Mouse (Mus musculus): ENCODE data around the gene Myl12a. TPM values are rescaled to one million over a fixed set of nuclear protein-coding genes. Genes with fewer than 3 reads are reported as not detected.

Myl12a gene
- total RNA-seq, 1 experiment, result 460 TPM

DNA sequence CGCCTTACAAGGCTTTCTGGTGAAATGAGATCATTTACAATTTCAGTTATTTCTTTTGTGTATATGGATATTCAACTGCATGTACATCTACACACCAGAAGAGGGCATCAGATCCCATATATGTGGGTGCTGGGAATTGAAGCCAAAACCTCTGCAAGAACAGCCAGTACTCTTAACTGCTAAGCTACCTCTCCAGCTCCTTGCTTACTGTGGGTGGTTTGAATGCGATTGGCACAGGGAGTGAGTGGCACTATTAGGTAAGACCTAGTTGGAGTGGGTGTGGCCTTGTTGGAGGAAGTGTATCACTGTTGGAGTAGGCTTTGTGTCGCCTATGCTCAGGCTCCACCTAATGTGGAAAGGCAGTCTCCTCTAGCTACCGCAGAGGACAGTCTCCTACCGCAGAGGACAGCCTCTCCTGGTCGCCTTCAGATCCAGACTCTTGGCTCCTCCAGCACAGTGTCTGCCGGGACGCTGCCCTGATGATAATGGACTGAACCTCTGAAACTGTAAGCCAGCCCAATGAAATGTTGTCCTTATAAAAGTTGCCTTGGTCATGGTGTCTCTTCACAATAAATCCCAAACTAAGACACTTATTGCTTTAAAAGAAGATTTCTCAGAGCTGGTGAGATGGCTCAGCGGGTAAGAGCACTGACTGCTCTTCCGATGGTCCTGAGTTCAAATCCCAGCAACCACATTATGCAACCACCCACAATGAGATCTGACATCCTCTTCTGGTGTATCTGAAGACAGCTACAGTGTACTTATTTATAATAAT is 1.7 kb upstream of the Myl12a start:
- in situ Hi-C loops (cut with MboI; ENCODE audit: low sequenced_read_pairs in 2 of 2, unreplicated experiment in 2 of 2), result no loop called here
- no peak overlapping the region for H3K9ac ChIP-seq (ENCODE audit: insufficient read depth, low read depth, low read length, poor library complexity, severe bottlenecking)
- TF ChIP-seq ZC3H11A (IDR thresholded peaks at IDR 0.05; ENCODE audit: borderline replicate concordance, low read depth, low read length), result no peak
- no peak for TF ChIP-seq ZNF384 (IDR thresholded peaks at IDR 0.05; ENCODE audit: low read depth, low read length)
- no peak for TF ChIP-seq HCFC1 (IDR thresholded peaks at IDR 0.05; ENCODE audit: borderline replicate concordance, insufficient read depth, low read length)
- no peak for TF ChIP-seq MAFK (IDR thresholded peaks at IDR 0.05; ENCODE audit: insufficient read depth, low read depth, low read length)
- TF ChIP-seq CHD2 (IDR thresholded peaks at IDR 0.05; ENCODE audit: low read depth, low read length), result no peak
- no peak overlapping the region for H3K4me3 ChIP-seq (ENCODE audit: insufficient read depth in 1 of 2, low read depth in 1 of 2, low read length in 2 of 2, poor library complexity in 1 of 2, severe bottlenecking in 1 of 2)
- no peaks in the 10 kb centered on the region for H3K9me3 ChIP-seq (ENCODE audit: control insufficient read depth, insufficient read depth, low read depth, low read length)
- no peaks in the 10 kb centered on the region; the same call in 1 of the 2 replicates for H3K36me3 ChIP-seq (ENCODE audit: control insufficient read depth, insufficient read depth, low read length, poor library complexity, severe bottlenecking)
- H3K27ac ChIP-seq (ENCODE audit: insufficient read depth, low read depth, low read length, poor library complexity, severe bottlenecking), result no peak overlapping the region
- peaks cover 8% of the 10 kb centered on the region in 2 experiments; a peak in 3 of 4 replicates for H3K4me1 ChIP-seq (ENCODE audit: control insufficient read depth in 2 of 2, insufficient read depth in 2 of 2, low read length in 2 of 2, poor library complexity in 1 of 2)
- no peak for DNase-seq (ENCODE audit: low read depth, low spot score)

DNA sequence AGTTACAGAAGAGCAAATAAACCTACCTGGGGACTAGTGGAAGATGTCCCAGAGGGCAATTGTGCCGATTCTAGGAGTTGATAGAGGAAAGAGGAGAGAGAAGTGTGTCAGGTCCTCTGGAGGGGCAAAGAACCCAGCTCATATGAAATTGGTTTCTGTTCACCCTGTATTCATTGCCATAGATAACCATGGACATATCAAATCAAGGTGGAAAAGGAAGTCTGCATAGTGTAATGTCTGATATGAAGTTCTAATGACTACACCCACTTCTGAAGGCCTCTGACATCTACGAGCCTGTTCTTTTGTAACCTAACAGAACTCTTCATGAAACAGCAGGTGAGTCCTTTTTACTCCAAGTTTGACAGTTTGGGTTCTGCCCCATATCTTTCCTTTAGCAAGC is 1.0 kb upstream of the Myl12a start:
- TF ChIP-seq MAFK (IDR thresholded peaks at IDR 0.05; ENCODE audit: insufficient read depth, low read depth, low read length), result no peak
- no peak for TF ChIP-seq ZC3H11A (IDR thresholded peaks at IDR 0.05; ENCODE audit: borderline replicate concordance, low read depth, low read length)
- Histone ChIP-seq H3K27ac (ENCODE audit: insufficient read depth, low read depth, low read length, poor library complexity, severe bottlenecking) (no peak overlapping the region), H3K36me3 (ENCODE audit: control insufficient read depth, insufficient read depth, low read length, poor library complexity, severe bottlenecking) (no peaks in the 10 kb centered on the region; the same call in 1 of the 2 replicates), H3K9ac (ENCODE audit: insufficient read depth, low read depth, low read length, poor library complexity, severe bottlenecking) (no peak overlapping the region), H3K4me3 (ENCODE audit: insufficient read depth in 1 of 2, low read depth in 1 of 2, low read length in 2 of 2, poor library complexity in 1 of 2, severe bottlenecking in 1 of 2) (no peak overlapping the region), H3K4me1 (ENCODE audit: control insufficient read depth in 2 of 2, insufficient read depth in 2 of 2, low read length in 2 of 2, poor library complexity in 1 of 2) (peaks cover 8 to 10% of the 10 kb centered on the region in 2 experiments; a peak in 3 of 4 replicates), H3K9me3 (ENCODE audit: control insufficient read depth, insufficient read depth, low read depth, low read length) (no peaks in the 10 kb centered on the region)
- DNase-seq (ENCODE audit: low read depth, low spot score), result no peak
- in situ Hi-C loops (cut with MboI; ENCODE audit: low sequenced_read_pairs in 2 of 2, unreplicated experiment in 2 of 2), result no loop called here

DNA sequence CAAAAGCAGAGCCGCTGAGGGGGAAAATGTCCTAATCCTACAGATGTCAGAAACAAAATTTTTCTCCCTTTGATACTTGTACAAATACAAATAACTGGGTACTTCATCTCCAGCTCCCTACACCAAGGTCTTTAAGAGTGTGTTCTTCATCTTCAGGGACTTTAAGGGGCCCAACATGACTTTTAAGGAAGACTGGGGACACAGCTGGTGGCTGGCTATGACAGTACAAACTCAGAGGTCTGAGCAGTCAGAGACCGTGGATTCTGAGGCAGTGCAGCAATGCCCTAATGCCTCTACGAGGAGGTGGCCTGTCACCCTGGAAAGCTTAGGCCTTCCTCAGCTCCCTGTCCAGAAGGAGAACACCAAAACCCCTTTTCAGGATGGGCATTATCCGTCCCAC is 434 bp upstream of the Myl12a start:
- in situ Hi-C loops (cut with MboI; ENCODE audit: low sequenced_read_pairs in 2 of 2, unreplicated experiment in 2 of 2), result no loop called here
- Histone ChIP-seq H3K4me3 (ENCODE audit: insufficient read depth in 1 of 2, low read depth in 1 of 2, low read length in 2 of 2, poor library complexity in 1 of 2, severe bottlenecking in 1 of 2) (peak overlapping the region; percentile 56 to 60; a peak in 2 of 4 replicates), H3K27ac (ENCODE audit: insufficient read depth, low read depth, low read length, poor library complexity, severe bottlenecking) (no peak overlapping the region)

DNA sequence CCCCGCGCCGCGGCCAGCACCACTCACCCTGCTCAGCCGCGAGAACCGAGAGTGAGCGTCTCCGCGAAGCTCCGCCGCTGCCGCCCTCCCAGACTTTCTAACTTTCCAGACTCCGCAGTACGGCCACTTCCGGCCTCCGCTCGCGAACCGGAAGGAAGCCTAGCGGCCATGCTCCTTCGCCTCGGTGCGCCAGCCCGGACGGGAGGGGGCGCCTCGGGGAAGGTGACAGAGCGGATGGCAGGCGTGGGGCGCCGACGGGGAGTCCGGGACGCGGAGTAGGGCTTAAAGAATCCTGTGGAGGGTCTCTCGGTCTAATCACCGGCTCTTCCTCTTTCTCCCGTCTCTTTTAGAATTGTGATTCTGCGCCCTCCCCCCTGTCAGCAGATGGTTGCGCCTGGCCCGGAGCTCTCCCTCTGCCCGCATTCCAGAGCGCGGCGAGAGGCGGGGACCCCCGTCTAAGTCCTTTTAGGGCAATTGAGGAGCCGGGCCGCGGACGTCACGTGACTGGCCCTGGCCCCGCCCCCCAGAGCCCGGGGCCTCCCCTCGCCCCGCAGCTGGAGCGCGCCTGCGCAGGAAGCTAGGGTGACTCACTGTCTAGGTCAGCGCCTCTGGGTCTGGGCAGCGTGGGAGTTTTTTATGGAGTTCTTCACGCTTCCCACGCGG is 466 bp downstream of the Myl12a start, which contains the start of gene Myom1:
Gene Myom1, plus strand, starts transcription at position 553 of the 663 bp plus-strand sequence.
- H3K36me3 ChIP-seq (ENCODE audit: control insufficient read depth, insufficient read depth, low read length, poor library complexity, severe bottlenecking), result no peaks in the 10 kb centered on the region; the same call in 1 of the 2 replicates
- no peak for TF ChIP-seq MAFK (IDR thresholded peaks at IDR 0.05; ENCODE audit: insufficient read depth, low read depth, low read length)
- TF ChIP-seq HCFC1 (IDR thresholded peaks at IDR 0.05; ENCODE audit: borderline replicate concordance, insufficient read depth, low read length), result peak; percentile 58
- TF ChIP-seq ZNF384 (IDR thresholded peaks at IDR 0.05; ENCODE audit: low read depth, low read length), result no peak
- TF ChIP-seq CHD2 (IDR thresholded peaks at IDR 0.05; ENCODE audit: low read depth, low read length), result no peak
- in situ Hi-C loops (cut with MboI; ENCODE audit: low sequenced_read_pairs in 2 of 2, unreplicated experiment in 2 of 2), result no loop called here

More for the DNA sequence above, 434 bp upstream of the Myl12a start:
- Histone ChIP-seq H3K9ac (ENCODE audit: insufficient read depth, low read depth, low read length, poor library complexity, severe bottlenecking) (no peak overlapping the region; the same call in 1 of the 2 replicates), H3K4me1 (ENCODE audit: control insufficient read depth in 2 of 2, insufficient read depth in 2 of 2, low read length in 2 of 2, poor library complexity in 1 of 2) (peaks cover 8 to 10% of the 10 kb centered on the region in 2 experiments; a peak in 3 of 4 replicates), H3K36me3 (ENCODE audit: control insufficient read depth, insufficient read depth, low read length, poor library complexity, severe bottlenecking) (no peaks in the 10 kb centered on the region; the same call in 1 of the 2 replicates), H3K9me3 (ENCODE audit: control insufficient read depth, insufficient read depth, low read depth, low read length) (no peaks in the 10 kb centered on the region)
- TF ChIP-seq ZC3H11A (IDR thresholded peaks at IDR 0.05; ENCODE audit: borderline replicate concordance, low read depth, low read length) (no peak), CHD2 (IDR thresholded peaks at IDR 0.05; ENCODE audit: low read depth, low read length) (no peak), ZNF384 (IDR thresholded peaks at IDR 0.05; ENCODE audit: low read depth, low read length) (no peak), HCFC1 (IDR thresholded peaks at IDR 0.05; ENCODE audit: borderline replicate concordance, insufficient read depth, low read length) (no peak), MAFK (IDR thresholded peaks at IDR 0.05; ENCODE audit: insufficient read depth, low read depth, low read length) (no peak)
- DNase-seq (ENCODE audit: low read depth, low spot score), result no peak

More for the DNA sequence above, 466 bp downstream of the Myl12a start, which contains the start of gene Myom1:
- peak within 1 kb of the TSS; percentile 96 for H3K27ac ChIP-seq (ENCODE audit: insufficient read depth, low read depth, low read length, poor library complexity, severe bottlenecking)
- no peaks in the 10 kb centered on the region for H3K9me3 ChIP-seq (ENCODE audit: control insufficient read depth, insufficient read depth, low read depth, low read length)
- H3K4me3 ChIP-seq (ENCODE audit: insufficient read depth in 1 of 2, low read depth in 1 of 2, low read length in 2 of 2, poor library complexity in 1 of 2, severe bottlenecking in 1 of 2), result peak within 1 kb of the TSS; percentile 64 to 98
- H3K4me1 ChIP-seq (ENCODE audit: control insufficient read depth in 2 of 2, insufficient read depth in 2 of 2, low read length in 2 of 2, poor library complexity in 1 of 2), result peaks cover 10% of the 10 kb centered on the region in 2 experiments
- peak; percentile 93 for DNase-seq (ENCODE audit: low read depth, low spot score)
- H3K9ac ChIP-seq (ENCODE audit: insufficient read depth, low read depth, low read length, poor library complexity, severe bottlenecking), result peak within 1 kb of the TSS; percentile 99

All from ES-E14 (cell line).